Mouse (Mus musculus) liver, embryonic 11.5 days (tissue): ENCODE data around the gene Gap43. TPM values are rescaled to one million over a fixed set of nuclear protein-coding genes. Genes with fewer than 3 reads are reported as not detected.

Source experiments
- ATAC-seq: fragments of 200-750 bp; cut with Nextera tagmentation; replicated peaks from 2 replicates; pipeline ENCODE4 v1.8.0; 2017; ENCODE audit warnings: moderate number of reproducible peaks, mild to moderate bottlenecking, moderate TSS enrichment, moderate library complexity; ENCODE audit not compliant: low FRiP score
- DNase-seq: peaks from one replicate; pipeline ENCODE4 v3.0.0-alpha.2; 2017; ENCODE audit warnings: low spot score
- H3K27ac ChIP-seq: fragments of 300-500 bp; sonication (generic); 2 replicates; pipeline ENCODE4 v1.5.1; 2014; ENCODE audit warnings: mild to moderate bottlenecking, low read depth, low read length, control low read depth
- H3K27me3 ChIP-seq: fragments of 300-500 bp; sonication (generic); replicated peaks from 2 replicates; pipeline ENCODE4 v1.6.1; 2014; ENCODE audit warnings: low read length, mixed read lengths; ENCODE audit not compliant: control insufficient read depth, insufficient read depth
- H3K36me3 ChIP-seq: fragments of 300-500 bp; sonication (generic); 2 replicates; pipeline ENCODE4 v1.6.1; 2014; ENCODE audit warnings: mild to moderate bottlenecking, low read length, moderate library complexity, mixed read lengths; ENCODE audit not compliant: control insufficient read depth, insufficient read depth
- H3K4me1 ChIP-seq: fragments of 300-500 bp; sonication (generic); replicated peaks from 2 replicates; pipeline ENCODE4 v1.6.1; 2014; ENCODE audit warnings: low read length, mixed read lengths; ENCODE audit not compliant: control insufficient read depth, insufficient read depth
- H3K4me2 ChIP-seq: fragments of 300-500 bp; sonication (generic); 2 replicates; pipeline ENCODE4 v1.6.1; 2014; ENCODE audit warnings: mild to moderate bottlenecking, control low read depth, moderate library complexity
- H3K4me3 ChIP-seq: fragments of 300-500 bp; sonication (generic); 2 replicates; pipeline ENCODE4 v1.5.1; 2014; ENCODE audit warnings: low read depth, low read length, control low read depth
- H3K9ac ChIP-seq: fragments of 300-500 bp; sonication (generic); 2 replicates; pipeline ENCODE4 v1.6.1; 2014; ENCODE audit warnings: low read depth, low read length, control low read depth
- H3K9me3 ChIP-seq: fragments of 300-500 bp; sonication (generic); 2 replicates; pipeline ENCODE4 v1.6.1; 2016; ENCODE audit warnings: low read length, inconsistent platforms, mixed read lengths; ENCODE audit not compliant: control insufficient read depth
- WGBS: fragments of 180-500 bp; shearing (Covaris S2); extraction: QIAGEN DNeasy Blood & Tissue Kit; methylation state at CpG from one replicate; pipeline ENCODE4 v1.1.7; 2014; 5-methylcytosine and 5-hydroxymethylcytosine counted together
- polyA plus RNA-seq: library from polyadenylated mRNA; unstranded; fragments of >200 nt; fragmentation: Nextera tagmentation; extraction: Ambion mirVana; gene quantifications from 2 replicates; pipeline ENCODE4 v1.2.1, GENCODE M21; 2014

Gap43 gene
- polyA plus RNA-seq, 1 experiment from 2014 or later = 20.3 TPM

- no peak overlapping the region for H3K4me2 ChIP-seq
Observed at GRCm38 (mm10) chr16:42277713-42278112, 62.7 kb downstream of the Gap43 start.

GRCm38 (mm10) chr16:42277268-42277667 is 63.2 kb downstream of the Gap43 start:
- Histone ChIP-seq H3K27ac (no peak overlapping the region), H3K4me3 (no peak overlapping the region), H3K27me3 (no peaks in the 10 kb centered on the region), H3K36me3 (no peaks in the 10 kb centered on the region), H3K4me2 (no peak overlapping the region), H3K9me3 (no peaks in the 10 kb centered on the region), H3K4me1 (no peaks in the 10 kb centered on the region), H3K9ac (no peak overlapping the region)
- ATAC-seq (no peak), DNase-seq (no peak)
- WGBS = 76% methylated on average over 8 of the region's 8 CpGs

More at GRCm38 (mm10) chr16:42277713-42278112, 62.7 kb downstream of the Gap43 start:
- Histone ChIP-seq H3K9ac (no peak overlapping the region), H3K4me1 (no peaks in the 10 kb centered on the region), H3K27me3 (no peaks in the 10 kb centered on the region), H3K36me3 (no peaks in the 10 kb centered on the region), H3K9me3 (no peaks in the 10 kb centered on the region), H3K4me3 (no peak overlapping the region), H3K27ac (no peak overlapping the region)
- DNase-seq (no peak), ATAC-seq (no peak)
- WGBS = 91% methylated on average over 2 of the region's 2 CpGs

GRCm38 (mm10) chr16:42276216-42277141 is 64.0 kb downstream of the Gap43 start:
- Histone ChIP-seq H3K4me2 (no peak overlapping the region), H3K4me3 (no peak overlapping the region), H3K27ac (no peak overlapping the region), H3K9ac (no peak overlapping the region), H3K36me3 (no peaks in the 10 kb centered on the region), H3K27me3 (no peaks in the 10 kb centered on the region), H3K4me1 (no peaks in the 10 kb centered on the region), H3K9me3 (no peaks in the 10 kb centered on the region)
- 34% methylated on average over 15 of the region's 15 CpGs for WGBS
- ATAC-seq = no peak
- DNase-seq = peak; percentile 39

GRCm38 (mm10) chr16:42275518-42276215 is 64.8 kb downstream of the Gap43 start:
- no peak overlapping the region for H3K4me3 ChIP-seq
- H3K27ac ChIP-seq = no peak overlapping the region
- H3K9ac ChIP-seq = no peak overlapping the region
- DNase-seq (no peak), ATAC-seq (no peak)
- H3K9me3 ChIP-seq = no peaks in the 10 kb centered on the region
- no peak overlapping the region for H3K4me2 ChIP-seq
- H3K36me3 ChIP-seq = no peaks in the 10 kb centered on the region
- no peaks in the 10 kb centered on the region for H3K27me3 ChIP-seq
- WGBS = 55% methylated on average over 14 of the region's 14 CpGs
- no peaks in the 10 kb centered on the region for H3K4me1 ChIP-seq

- H3K27ac ChIP-seq = no peak overlapping the region
- no peaks in the 10 kb centered on the region for H3K36me3 ChIP-seq
- DNase-seq (no peak), ATAC-seq (no peak)
- H3K4me1 ChIP-seq = no peaks in the 10 kb centered on the region
- H3K4me3 ChIP-seq = no peak overlapping the region
- WGBS = 83% methylated on average over 1 of the region's 1 CpGs
- H3K27me3 ChIP-seq = no peaks in the 10 kb centered on the region
- H3K4me2 ChIP-seq = no peak overlapping the region
- H3K9me3 ChIP-seq = no peaks in the 10 kb centered on the region
- no peak overlapping the region for H3K9ac ChIP-seq
Observed at GRCm38 (mm10) chr16:42271213-42271612, 69.2 kb downstream of the Gap43 start.

GRCm38 (mm10) chr16:42269587-42269967 is 70.9 kb downstream of the Gap43 start:
- no peaks in the 10 kb centered on the region for H3K4me1 ChIP-seq
- no peak for DNase-seq
- H3K27ac ChIP-seq = no peak overlapping the region
- 61% methylated on average over 2 of the region's 2 CpGs for WGBS
- no peak overlapping the region for H3K4me2 ChIP-seq
- no peaks in the 10 kb centered on the region for H3K27me3 ChIP-seq
- H3K36me3 ChIP-seq = no peaks in the 10 kb centered on the region
- no peak overlapping the region for H3K9ac ChIP-seq
- ATAC-seq = no peak
- H3K4me3 ChIP-seq = no peak overlapping the region
- H3K9me3 ChIP-seq = no peaks in the 10 kb centered on the region

GRCm38 (mm10) chr16:42268843-42269586 is 71.4 kb downstream of the Gap43 start:
- Histone ChIP-seq H3K36me3 (no peaks in the 10 kb centered on the region), H3K9ac (no peak overlapping the region), H3K4me2 (no peak overlapping the region), H3K9me3 (no peaks in the 10 kb centered on the region), H3K4me1 (no peaks in the 10 kb centered on the region), H3K27me3 (no peaks in the 10 kb centered on the region), H3K4me3 (no peak overlapping the region), H3K27ac (no peak overlapping the region)
- no peak for ATAC-seq
- DNase-seq = no peak
- 51% methylated on average over 2 of the region's 2 CpGs for WGBS

- no peak for ATAC-seq
Observed at GRCm38 (mm10) chr16:42265185-42265584, 75.3 kb downstream of the Gap43 start.

More at GRCm38 (mm10) chr16:42265185-42265584, 75.3 kb downstream of the Gap43 start:
- Histone ChIP-seq H3K27ac (no peak overlapping the region), H3K9me3 (no peaks in the 10 kb centered on the region), H3K9ac (no peak overlapping the region), H3K4me1 (no peaks in the 10 kb centered on the region), H3K36me3 (no peaks in the 10 kb centered on the region), H3K27me3 (no peaks in the 10 kb centered on the region), H3K4me3 (no peak overlapping the region), H3K4me2 (no peak overlapping the region)
- 47% methylated on average over 3 of the region's 3 CpGs for WGBS
- DNase-seq = no peak
